Mouse (Mus musculus) heart, postnatal 10 days (tissue): ENCODE results near the gene Senp1. TPM values are rescaled to one million over a fixed set of nuclear protein-coding genes. Genes with fewer than 3 reads are reported as not detected.

ENCODE experiments used
- DNase-seq, 2 experiments: peaks; one replicate each; pipeline ENCODE4 v3.0.0; 2021
- intact Hi-C: fragments of 180-260 bp; cut with DNase I; formaldehyde crosslinking; loops from one replicate; pipeline ENCODE4 v1.15.1; 2025
- total RNA-seq, 2 experiments: library from RNA; stranded (reverse); gene quantifications; 2 replicates each; pipeline ENCODE4 v1.2.3; 2021

Senp1 gene
- total RNA-seq, 2 experiments from 2014 or later = 16.7 to 18.5 TPM

DNA sequence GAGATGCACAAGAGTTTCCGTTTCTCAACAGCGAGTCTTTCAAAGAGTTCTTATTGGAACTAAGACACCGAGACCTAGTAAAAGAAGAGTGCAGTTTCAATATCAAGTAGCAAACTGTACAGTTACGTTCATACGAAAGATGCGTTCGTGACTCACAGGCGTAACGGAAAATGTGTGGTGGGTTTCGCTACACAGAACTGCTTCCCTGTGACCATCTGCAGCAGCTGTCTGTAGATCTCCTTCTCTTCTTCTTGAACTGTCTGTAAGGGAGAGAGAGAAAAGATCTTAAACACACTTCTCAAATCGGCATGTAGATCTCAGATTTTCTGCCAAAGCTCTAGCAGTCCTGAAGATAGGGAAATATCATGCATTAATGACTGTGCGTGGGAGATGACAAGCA lies 26.9 kb downstream of the Senp1 start:
- no peak for DNase-seq
- intact Hi-C loops = no loop called here

GRCm38 (mm10) chr15:98065881-98066280 lies 27.7 kb downstream of the Senp1 start:
- DNase-seq = no peak
- intact Hi-C loops = no loop called here

GRCm38 (mm10) chr15:98055246-98055645 lies 38.3 kb downstream of the Senp1 start:
- peak; percentile 49 to 65 for DNase-seq
- intact Hi-C loops = no loop called here

- intact Hi-C loops = no loop called here
- DNase-seq = no peak
These were observed 41.9 kb downstream of the Senp1 start for GRCm38 (mm10) chr15:98051685-98052084.

DNA sequence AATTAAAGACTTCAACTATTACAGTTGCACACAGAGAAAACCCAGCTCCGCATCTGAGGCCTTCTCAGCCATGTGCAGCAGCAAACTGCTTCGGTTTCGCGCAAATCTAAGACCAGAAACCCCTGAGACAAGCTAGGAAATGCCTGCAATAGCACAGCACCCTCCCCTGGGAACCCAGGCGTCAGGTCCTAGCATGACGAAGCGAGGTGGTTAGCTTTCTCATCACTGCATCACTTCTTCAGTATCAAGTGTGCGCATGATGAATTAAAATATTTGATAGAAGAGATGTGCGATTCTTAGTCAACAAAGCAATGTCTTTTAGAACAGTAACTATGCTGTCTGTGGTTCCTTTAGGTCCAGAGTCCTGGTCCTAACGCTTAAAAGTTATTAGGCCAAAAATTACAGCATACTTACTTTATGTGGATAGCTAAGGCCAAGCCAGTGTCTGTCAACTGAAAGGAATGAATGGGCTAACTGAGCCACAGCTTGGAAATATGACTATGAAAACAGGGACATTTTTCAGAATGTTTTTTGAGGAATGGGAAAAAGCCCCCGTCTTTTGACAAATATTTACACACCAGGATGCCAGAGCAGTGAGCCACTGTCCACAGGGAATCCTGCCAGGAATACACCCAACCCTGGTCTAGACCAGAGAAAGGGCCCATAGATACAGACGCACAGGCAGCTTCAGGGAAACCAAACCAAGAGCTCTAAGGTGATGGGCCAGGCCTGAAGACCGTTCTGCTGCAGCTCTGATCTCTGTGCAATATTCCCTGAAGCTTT lies 44.4 kb downstream of the Senp1 start:
- no peak for DNase-seq
- intact Hi-C loops = no loop called here

GRCm38 (mm10) chr15:98044387-98044786 lies 49.2 kb downstream of the Senp1 start:
- no peak for DNase-seq
- intact Hi-C loops = no loop called here

- intact Hi-C loops = no loop called here
- DNase-seq = no peak
These were observed 49.6 kb downstream of the Senp1 start for GRCm38 (mm10) chr15:98043967-98044366.

- DNase-seq = no peak
These were observed 51.0 kb downstream of the Senp1 start for GRCm38 (mm10) chr15:98042508-98042907.

DNA sequence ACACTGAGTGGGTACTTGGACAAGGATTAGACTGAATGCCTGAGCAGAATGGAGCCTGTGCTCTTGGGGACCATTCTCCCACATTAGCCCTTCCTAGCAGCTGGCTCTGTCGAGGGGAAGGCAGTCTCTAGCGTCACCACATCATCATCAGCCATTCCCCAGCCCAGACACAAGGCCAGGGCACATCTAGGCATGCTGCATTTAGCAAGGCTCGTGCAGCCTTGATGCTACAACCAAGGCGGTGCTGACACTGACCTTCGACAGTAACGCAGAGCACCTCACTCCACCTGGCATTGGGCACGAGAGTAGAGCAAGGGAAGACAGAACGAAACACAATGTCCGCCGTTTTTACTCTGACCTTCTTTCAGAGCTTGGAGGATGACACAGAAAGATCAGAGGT lies 53.9 kb downstream of the Senp1 start:
- intact Hi-C loops = no loop called here
- DNase-seq = no peak

More at GRCm38 (mm10) chr15:98042508-98042907, 51.0 kb downstream of the Senp1 start:
- intact Hi-C loops = no loop called here

DNA sequence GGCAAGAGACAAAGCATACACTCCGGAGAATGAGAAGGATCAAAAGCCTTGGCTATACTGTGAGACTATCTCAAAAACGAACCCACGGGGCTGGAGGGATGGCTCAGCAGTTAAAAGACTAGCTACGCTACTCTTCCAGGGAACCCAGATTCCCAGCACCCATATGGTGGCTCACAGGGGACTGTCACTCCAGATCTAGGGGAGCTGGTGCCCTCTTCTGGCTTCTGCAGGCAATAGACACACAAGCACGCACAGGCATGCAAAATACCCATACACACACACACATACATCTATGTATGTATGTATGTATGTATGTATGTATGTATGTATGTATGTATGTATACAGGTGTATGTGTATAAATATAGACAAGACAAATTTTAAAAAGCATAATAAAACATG lies 57.0 kb downstream of the Senp1 start:
- intact Hi-C loops = no loop called here

DNA sequence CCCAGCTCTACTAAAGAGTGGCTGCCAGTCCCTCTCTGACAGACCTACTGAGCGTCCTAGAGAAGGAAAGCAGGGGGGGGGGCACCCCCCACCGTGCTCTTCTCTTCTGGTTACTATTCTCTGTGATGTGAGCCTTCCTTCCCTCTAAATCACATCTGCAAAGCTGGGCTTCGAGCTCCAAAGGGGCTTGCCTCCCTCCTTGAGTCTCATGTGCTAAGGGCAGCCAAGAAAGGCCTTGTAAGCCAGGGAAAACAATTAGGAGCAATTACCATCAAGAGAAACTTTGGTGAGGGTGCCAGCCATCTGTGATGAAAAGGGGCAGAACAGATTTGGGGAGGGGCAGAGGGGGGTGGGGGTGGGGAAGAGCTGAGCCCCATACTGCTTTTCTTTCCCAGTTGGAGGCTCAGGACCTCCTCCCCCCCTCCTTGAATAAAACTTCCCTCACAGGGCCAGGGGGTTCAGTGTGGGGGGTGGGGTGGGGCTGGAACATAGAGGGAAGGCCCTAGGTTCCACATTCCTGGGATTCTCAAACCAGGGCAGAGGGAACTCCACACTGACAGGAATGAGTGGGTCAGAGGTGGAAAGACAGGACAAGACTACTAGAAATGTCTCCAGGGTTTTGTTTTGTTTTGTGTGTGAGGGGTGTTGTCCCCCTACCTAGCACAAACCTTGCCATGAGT lies 58.3 kb downstream of the Senp1 start:
- intact Hi-C loops = no loop called here
- no peak for DNase-seq

More for the DNA sequence above, 57.0 kb downstream of the Senp1 start:
- DNase-seq = no peak

- no peak for DNase-seq
- intact Hi-C loops = no loop called here
These were observed 60.3 kb downstream of the Senp1 start for GRCm38 (mm10) chr15:98033233-98033748.

GRCm38 (mm10) chr15:98029798-98030197 lies 63.7 kb downstream of the Senp1 start:
- intact Hi-C loops = no loop called here
- DNase-seq = no peak

DNA sequence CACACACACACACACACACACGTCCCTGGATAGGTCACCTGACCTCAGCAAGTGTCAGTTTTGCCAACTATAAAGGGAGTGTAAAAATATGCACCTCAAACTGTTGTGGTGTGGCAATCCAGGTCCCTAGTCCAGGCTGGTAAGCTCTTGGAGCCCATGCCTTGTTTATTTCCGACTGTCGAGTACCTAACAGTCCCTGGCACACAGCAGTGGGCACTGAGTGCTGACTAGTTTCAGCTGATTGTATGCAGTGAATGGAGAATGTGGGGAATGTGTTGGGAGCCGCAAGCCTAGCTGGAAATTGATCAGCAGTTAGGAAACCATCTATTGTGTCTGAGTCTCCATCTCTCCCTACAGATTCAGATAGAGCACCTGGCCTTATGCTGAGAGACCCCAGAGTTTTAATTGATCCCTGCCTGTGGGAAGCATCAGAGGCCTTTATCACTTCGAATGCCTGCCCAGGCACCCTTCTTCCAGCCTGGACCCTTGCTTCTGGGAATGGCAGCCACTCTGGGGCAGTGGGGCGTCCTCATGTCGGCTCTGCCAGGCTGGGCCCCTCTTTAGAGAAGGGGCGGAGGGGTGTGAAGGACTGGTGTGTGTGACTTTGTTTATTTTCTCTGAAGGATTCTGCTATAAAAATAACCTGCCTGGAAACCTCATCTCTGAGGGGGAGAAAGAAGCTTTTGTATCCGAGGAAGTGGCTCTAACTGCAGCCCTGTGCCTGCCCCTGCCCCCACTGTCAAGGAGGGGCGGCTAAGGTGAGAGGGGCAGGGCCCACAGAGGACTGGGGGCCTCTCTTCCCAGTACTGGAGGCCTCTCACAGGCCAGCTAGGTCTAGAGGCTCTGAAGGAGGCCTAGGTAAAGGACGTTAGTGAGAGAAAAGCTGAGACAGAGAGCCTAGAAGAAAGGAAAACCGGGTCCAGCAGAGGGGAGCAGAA lies 66.3 kb downstream of the Senp1 start:
- intact Hi-C loops = no loop called here
- peak; percentile 58 to 65 for DNase-seq

- intact Hi-C loops = no loop called here
- peak in 1 of 2 experiments; percentile 16 for DNase-seq
These were observed 67.9 kb downstream of the Senp1 start for GRCm38 (mm10) chr15:98025611-98026010.

DNA sequence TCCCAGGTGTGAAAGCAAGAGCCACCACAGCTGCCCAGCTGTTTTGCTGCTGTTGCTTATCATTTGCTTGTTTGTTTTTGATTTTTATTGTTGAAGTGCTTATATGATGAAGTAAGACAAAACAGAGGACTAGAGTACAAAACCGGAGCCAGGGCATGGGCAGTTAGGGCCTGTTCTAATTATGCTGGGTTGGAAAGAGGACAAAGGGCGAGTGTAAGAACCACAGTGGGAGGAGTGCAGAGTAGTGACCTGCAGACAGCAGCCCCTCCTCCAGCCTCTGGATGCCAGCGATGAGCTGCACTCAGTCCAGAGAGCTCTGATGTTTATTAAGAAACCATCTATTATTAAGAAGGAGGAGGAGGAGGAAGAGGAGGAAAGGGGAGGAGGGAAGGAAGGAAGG lies 70.4 kb downstream of the Senp1 start:
- intact Hi-C loops = no loop called here
- DNase-seq = no peak

DNA sequence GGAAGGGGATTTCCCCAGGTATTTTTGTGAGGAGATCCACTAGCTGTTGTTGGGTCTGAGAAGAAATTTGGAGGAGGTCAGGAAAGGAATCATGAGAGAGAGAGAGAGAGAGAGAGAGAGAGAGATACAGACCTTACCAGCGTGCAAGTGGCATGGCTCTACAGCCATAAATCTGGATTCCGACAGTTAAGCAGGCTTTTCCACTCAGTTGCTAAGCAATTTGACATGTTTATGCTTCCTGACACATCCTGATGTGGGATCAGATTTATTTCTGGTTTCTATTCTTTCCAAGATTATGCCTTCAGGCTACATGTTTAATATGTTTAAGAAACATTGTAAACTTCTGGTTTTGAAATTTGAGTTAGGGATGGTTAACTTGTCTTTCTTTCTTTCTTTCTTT lies 71.7 kb downstream of the Senp1 start:
- intact Hi-C loops = no loop called here
- DNase-seq = no peak

DNA sequence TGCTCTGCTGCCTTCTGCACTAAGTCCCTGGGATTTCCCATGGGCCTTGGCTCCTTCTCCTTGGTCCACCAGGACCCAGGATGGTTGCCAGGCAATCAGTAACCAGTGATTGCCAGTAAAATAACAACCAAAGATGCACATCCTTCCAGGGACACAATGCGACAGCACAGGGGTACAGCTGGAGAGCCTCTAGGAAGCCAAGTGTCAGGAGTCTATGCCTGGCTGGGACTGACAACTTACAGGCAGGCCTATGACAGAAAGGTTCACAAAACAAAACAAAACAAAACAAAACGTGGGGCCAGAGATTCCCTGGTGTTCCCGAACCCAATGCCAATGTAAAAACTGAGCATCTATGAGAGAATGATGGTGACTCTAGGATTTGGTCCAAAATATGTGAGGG lies 74.5 kb downstream of the Senp1 start:
- intact Hi-C loops = no loop called here
- DNase-seq = no peak

GRCm38 (mm10) chr15:98017925-98018324 lies 75.6 kb downstream of the Senp1 start:
- intact Hi-C loops = no loop called here

GRCm38 (mm10) chr15:98012810-98013209 lies 80.7 kb downstream of the Senp1 start:
- intact Hi-C loops = no loop called here
- DNase-seq = no peak

More at GRCm38 (mm10) chr15:98017925-98018324, 75.6 kb downstream of the Senp1 start:
- no peak for DNase-seq

DNA sequence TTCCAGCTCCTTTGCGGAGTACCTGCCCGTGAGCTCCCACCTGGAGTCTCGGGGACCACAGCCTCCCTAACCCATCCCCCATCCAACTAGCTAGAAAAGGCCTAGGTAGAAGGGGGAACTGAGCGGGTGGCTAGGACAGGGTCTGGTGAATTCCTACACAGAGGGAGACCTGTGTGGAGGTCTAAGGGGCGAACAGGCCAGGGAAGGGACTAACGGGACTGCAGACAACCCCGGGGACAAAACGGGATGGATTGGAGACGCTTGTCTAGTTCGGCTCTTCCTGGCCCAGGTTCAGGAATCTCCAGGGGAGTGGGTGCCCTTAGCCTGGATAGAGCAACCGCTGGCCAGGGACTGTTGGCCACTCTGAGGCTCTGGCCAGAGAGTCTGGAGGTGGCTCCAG lies 88.4 kb downstream of the Senp1 start:
- no peak for DNase-seq
- intact Hi-C loops = no loop called here
